Mouse (Mus musculus): ENCODE results near the gene Apbb2.
A peak's percentile ranks its signal among the peaks of the same experiment; 100 is the strongest.

Apbb2 gene

DNA sequence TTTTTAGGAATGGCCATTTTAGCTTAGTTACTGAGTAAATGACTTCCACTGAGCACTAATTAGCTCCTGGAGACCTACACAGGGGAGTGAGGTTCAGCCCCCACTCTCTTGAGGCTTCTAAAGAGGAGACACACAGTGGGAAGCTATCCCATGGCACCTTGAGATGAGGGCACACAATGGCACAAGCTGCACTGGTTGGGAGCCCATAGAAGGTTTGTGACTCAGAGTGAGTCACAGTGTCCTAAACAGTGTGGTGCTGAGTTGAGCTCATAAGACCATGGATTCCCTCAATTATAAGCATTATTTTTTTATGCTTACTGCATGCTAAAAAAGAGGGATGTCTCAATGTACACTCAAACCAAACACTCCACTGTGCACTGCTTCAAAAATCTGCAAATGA lies 247.5 kb downstream of the Apbb2 start:
- DNase-seq, result no peak

DNA sequence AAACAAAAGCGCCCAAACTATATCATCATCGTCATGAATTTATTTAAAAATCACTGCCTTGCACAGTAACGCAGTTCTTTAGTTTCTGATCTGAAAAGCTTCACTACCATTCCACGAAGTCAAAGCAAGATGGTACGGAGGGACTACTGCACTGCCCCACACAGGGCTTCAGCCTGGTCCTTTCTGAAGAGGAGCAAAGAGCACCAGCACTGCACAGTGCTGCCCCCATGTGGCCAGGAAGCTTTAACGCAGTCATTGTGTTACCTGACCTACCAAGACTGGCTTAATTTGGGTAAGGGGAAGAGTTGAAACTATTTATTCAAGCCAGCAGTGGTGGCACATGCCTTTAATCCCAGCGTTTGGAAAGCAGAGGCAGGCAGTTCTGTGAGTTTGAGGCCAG lies 249.6 kb downstream of the Apbb2 start:
- DNase-seq, result no peak

DNA sequence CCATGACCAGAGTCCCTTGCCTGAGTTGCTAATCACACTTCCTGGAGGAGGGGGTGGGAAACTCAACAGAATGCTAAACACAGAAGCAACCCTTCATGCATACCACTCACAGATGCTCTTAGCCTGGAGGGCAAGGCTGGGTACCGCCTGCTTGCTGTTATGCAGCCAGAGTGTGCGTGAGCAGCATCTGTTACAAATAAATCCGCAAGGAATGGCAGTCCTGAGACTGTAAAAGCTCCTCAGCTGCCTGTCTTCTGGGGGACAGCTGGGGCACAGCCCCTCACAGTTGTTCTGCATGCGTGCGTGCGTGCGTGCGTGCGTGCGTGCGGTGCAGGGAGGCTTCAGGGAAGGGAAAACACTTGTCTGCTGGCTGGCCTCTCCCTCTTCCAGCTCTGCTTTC lies 250.9 kb downstream of the Apbb2 start:
- no peak for DNase-seq

DNA sequence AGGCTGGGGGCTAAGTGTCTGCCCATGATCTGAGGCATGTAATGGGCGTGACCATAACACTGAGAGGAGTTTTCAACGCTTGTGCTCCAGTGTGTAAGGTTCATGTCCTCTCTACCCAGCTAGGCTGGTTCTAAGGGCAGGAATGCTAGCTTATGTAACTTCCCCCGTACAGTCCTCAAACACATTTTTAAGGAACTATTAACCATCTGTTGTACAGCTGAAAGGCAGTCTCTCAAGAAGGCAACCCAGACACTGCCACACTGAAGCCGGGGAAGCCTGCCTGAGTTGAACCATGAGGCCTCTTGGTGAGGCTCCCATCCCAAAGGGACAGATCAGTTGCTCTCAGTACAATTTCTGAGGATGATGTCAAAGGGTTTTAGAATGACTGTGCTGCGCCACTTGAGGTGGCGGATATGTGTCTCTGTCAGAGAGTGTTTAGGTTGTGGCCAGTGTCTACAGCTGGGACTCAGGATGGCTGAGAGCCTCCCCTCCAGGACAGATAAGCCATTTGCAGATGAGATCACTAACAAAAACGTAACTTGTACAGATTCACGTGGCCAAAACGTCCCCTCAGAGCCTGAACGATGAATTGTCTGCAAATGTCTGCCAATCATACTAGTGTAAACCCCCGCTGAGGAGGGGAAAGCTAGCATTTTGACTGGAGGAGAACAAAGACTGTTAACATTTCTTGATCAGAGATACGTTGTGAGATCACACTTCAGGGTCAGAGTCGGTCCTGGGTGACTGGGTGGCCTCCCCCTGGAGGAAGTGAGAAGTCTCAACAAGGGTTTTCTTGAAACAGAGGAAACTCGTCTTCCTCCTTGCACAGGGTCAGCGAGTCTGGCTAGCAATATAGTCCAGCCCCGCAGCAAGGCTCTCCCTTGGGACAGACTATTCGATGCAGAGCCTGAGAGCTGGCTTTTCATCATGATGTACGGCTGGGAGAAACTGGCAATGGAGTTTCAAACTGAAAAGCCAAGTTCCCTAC lies 255.0 kb downstream of the Apbb2 start:
- DNase-seq, result no peak

DNA sequence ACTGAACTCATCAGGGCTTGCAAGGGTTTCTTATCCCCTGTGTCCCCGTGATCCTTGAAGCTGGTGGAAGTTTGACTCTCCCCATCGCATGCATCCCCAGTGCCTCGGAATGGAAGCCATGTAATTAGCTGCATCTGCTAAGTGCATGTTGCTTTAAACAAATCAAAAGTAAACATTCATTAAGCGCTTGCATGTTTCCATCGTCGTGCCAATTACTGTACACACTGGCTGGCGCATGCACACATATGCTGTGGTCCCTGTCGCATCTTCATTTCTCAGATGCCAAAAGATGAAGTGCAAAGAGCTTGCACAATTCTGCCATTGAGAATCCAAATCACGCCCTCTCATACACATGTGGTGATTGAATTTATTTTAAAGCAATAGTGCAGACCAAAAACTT lies 257.8 kb downstream of the Apbb2 start:
- DNase-seq, result no peak

DNA sequence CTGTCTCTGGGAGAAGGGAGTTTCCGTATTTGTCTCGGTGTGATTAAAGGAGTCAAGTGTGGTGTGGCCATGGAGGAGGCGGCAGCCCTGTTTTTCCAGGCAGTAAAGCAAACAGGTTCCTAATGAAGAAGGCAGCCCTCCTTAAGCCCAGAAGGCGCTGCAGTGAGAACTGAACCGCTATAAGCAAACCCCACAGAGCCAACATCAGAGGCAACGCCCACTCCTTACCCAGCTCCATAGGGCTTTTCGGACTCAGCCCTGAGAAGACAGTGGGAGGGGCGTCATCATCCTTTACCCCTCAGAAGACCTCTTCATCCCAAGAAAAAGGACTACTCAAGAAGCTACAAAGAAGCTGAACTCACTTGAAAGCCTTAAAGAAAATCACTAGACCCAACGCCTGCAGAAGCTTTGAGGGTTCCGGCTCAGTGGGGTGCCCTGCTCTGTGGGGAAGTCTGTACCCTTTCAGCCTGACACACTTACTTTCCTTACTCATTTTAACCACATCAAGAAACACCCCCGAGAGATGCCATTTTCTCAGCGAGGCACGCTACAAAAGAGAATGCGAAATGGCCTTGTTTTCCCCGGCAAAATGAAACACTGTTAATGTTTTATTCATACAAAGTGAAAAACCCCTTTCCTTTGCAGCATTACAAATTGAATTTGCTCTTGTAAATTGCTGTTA lies 258.7 kb downstream of the Apbb2 start:
- DNase-seq, result no peak

DNA sequence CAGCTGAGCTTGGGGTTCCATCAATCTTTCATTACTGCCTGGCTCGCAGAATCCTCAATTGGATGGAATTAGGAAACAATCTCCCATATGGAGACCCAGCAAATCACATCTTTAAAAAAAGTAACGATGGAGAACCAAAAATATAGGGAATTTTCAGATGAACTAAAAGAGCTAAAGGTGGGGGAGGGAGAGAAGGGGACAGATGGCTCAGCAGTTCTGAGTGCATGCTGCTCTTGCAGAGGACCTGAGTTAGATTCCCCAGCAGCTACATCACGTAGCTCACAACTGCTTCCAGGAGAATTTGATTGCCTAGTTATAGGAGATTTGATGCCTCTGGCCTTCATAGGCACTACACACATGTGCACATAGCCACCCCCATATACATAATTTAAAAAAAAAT lies 263.4 kb downstream of the Apbb2 start:
- no peak for DNase-seq

DNA sequence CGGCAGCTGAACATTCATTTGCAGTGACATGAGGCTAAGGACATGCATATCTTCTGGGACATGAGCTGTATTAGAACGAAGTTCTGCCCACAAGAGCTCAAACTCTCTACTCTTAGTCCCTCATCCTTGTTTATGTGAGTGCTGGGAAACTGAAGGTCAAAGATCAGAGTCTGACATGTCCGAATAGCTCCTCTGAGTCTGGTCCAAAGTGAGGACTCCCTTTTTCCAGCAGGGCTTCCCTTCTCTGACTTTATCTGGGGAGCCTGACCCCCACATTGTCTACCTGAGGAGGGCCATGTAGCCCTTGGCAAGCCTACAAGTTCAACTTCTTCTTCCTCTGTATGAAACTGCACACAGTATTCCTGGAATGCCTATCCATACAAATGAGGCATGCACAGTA lies 264.7 kb downstream of the Apbb2 start:
- no peak for DNase-seq

DNA sequence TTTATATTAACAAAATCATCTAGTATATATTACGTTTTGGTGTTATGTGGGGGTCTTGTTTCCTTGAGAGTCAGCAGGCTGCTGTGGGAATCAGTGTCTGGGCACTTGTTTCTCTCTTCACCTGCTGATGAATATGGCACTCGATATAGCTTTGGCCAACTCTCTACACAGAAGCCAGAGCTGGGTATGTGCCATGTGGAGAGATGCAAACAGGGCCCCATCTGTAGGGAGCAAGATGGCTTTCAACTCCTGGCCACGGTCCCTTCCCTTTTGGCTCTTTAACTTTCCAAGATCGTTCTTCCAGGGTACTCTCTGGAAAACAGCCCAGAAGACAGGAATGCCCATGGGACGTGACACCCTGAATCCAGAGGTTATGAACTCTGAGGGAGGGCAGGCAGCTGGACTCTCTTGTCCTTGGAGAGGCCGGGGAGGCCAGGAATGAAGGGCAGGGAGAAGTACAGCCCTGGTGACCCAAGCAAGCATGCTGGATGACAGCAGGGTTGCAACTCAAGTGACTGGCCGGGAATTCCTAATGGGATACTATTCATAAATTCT lies 266.7 kb downstream of the Apbb2 start:
- DNase-seq, result no peak

DNA sequence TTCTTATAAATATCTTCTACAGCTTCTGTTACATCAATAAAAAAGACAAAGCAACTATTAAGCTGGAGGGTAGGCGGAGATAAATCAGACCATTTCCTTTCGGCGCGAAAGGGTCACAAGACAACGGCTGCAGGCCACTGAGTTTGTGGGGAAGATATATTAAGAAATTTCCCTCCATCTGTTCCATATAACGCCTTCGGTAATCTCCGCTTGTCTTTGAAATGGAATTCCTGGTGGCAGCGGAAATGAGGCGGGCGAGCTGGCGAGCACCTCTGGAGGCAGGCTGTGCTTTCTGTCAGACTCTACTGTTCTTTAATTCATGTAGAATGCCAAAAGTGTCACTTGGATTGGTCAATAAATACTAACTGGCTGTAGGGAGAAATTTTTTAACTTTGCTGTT lies 267.5 kb downstream of the Apbb2 start:
- DNase-seq, result no peak

DNA sequence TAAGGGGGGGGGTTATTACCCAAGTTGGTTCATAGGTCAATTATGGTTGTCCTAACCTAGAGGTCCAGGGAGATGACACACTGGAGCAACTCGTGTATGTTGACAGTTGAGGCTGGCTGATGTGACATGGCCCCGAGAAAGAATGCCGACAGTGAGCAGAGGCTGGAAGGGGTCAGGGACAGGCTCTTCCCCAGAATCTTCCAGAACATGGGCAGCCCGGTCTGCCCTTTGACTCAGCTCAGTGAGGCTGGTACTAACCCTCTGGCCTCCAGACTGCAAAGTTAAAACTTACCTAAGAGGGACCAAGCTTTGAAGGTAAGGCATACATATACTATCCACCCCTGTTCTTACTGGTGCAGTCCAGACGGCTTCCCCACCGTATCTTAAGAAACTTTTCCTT lies 268.0 kb downstream of the Apbb2 start:
- DNase-seq, result no peak

DNA sequence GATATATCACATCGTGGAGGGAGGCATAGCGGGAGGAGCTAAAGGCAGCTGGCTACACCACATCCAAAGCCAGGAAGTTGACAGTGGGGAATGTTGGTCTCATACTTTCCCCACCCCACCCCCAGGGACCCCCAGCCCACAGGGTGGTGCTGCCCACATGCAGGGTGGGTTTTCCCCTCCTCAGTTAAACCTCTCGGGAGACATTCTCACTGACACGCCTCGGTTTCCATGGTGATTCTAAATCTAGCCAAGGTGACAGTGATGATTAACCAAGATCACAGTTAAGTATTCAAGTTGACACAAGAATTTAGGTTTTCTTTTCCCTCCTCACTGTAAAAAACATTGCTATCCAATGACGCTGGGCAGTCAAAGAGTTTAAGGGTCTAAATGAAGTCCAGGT lies 270.2 kb downstream of the Apbb2 start:
- no peak for DNase-seq

DNA sequence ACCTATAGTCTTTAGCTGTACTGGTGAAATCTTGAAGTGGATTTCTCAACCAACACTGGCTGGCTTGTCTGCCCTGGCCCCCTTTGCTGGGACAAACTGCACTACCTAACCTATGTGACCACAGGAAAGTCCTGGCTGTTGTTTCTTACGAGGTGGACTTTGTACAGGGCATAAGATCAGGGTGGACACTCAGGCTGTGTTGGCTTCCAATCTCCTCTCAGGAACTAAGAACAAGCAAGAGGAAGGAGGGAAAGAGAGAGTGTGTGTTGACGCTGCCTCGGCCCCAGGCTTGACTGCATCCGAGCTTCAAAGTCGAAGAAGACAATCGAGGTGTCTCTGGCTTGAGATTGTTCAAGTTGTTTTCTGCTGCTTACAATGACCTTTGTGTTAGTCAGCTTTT lies 271.8 kb downstream of the Apbb2 start:
- DNase-seq, result no peak

DNA sequence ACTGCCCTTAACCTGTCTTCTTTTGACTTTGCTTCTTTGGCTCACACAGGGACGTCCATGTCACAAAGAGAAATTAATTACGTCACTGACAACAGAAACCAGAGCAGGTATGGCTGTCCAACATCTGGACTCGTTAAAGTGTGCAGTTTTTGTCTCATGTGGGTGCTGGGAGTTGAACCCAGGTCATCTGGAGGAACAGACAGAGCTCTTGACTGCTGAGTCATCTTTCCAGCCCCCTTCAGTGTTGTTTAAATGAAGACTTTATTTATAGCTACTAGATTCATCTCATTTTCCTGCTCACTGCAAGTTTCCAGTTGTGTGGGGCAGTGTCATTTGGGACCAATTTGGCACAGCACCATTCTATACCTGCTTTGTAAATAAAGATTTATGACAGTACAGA lies 273.4 kb downstream of the Apbb2 start:
- DNase-seq, result no peak

DNA sequence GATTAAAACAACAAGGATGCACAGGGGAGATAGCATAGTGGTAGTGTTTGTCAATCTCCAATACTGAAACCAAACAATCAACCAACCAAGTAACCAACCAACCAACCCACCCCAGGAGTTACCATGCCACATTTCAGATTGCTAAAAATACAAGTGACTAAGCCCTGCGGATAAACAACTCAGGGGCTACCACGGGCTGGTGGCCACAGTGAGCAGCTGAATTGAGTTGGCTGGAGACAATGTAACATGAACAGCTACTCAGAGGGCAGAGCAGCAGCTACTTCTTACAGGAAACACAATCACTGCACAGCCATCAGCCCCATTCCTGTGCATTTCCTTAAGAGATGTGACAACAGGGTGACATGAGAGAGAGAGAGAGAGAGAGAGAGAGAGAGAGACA lies 274.4 kb downstream of the Apbb2 start:
- DNase-seq, result no peak

DNA sequence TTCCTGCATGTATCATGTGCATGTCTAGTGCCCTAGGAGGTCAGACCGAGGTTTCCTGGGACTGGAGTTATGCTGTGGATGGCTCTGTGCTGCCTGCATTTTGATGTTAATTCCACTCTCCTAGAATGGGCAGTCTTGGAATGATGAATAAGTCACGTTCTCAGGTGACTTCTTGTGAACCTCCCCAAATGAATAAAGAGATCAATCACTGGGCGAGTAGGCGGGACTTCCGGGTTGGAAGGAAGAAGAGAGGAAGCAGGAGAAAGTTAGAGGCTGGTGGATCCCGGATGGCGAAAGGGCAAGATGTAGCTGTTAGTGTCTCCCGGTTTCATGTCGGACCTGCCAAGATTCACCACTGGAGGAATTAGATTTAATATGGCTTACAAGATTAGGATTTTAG lies 276.3 kb downstream of the Apbb2 start:
- no peak for DNase-seq

DNA sequence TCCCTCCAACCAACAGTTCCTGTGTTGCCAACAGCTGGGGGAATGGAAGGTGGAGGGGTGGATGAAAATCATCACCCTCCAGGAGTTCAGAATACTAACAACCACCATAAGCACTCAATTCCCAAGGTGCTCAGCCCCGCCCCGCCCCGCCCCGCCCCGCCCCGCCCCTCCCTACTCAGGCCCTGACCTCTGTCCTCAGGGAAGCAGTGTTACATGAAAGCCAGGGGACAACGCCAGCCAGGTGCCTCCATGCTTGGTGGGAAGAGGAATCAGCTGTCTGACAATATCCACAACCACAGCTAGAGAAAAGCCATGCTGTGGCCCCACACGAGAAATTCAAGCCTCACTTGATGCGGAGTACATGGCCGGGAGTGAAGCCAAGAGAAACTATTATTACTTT lies 276.7 kb downstream of the Apbb2 start:
- no peak for DNase-seq

DNA sequence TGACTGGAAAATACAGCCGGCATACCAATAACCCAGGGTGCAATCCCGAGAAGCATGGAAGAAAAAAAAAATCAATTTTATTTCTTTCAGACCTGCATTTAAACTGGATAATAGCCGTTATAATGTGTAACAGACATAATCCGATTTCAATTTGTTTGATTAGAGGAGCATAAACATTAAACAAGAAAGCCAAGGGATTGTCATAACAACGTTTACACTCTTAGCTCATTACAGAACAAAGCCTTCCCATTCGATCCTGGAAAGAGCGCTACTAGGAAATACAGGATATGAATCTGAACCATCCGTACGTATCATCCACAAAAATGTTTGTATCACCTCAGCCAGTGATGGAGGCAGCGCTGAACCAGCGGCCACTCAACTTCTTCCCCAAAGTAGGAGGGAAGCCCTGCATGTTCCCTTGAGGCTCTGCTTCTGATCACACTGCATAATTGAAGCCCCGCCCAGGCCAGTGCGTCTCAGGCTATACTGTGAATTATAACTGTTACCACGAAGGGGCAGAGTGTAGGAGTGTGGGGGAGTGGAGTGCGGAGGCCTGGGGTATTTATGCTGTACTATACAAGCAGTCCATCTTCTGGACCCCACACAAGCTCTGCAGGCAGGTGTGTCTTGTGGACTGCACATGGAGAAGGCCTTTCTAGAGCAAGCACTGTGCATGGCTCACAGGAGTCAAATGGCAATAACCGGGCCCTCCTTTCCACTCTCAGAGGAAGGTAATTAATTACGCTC lies 278.1 kb downstream of the Apbb2 start:
- DNase-seq, result no peak

DNA sequence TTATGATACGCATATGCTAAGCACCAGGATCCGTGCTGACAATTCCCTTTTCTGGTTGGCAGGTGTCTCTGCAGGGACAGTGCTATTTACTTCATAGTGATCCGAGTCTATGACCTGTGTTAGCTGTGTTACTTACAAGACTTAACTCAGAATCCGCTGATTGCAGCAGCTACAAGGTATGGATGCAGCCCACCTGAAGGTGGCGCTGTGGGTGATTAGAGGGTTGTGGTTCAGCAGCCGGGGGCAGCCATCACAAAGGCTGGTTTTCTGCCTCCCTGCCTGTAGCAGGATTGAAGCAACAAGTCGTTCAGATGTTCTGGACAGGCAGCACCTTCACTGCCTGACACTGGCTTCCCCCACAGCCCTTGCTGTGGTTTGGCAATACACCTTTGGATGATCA lies 280.0 kb downstream of the Apbb2 start:
- DNase-seq, result no peak

DNA sequence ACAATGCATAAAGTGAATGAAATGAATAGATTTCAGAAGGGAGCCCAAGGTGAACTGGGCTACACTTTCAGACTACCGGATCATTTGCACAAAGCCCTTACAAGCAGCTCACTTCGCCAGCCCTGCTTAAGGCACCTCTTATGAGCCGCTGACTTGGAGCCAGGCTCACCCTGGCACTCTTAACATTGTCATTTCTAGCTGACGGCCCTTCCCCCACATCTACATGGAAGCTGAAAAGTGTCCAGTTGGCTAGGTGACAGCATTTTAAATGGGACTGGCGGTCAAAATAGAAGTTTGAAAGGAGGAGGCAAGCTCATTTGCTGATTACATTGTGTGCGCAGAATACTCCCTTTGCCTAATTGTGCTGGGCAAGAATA lies 280.6 kb downstream of the Apbb2 start:
- peak; percentile 56 for DNase-seq

DNA sequence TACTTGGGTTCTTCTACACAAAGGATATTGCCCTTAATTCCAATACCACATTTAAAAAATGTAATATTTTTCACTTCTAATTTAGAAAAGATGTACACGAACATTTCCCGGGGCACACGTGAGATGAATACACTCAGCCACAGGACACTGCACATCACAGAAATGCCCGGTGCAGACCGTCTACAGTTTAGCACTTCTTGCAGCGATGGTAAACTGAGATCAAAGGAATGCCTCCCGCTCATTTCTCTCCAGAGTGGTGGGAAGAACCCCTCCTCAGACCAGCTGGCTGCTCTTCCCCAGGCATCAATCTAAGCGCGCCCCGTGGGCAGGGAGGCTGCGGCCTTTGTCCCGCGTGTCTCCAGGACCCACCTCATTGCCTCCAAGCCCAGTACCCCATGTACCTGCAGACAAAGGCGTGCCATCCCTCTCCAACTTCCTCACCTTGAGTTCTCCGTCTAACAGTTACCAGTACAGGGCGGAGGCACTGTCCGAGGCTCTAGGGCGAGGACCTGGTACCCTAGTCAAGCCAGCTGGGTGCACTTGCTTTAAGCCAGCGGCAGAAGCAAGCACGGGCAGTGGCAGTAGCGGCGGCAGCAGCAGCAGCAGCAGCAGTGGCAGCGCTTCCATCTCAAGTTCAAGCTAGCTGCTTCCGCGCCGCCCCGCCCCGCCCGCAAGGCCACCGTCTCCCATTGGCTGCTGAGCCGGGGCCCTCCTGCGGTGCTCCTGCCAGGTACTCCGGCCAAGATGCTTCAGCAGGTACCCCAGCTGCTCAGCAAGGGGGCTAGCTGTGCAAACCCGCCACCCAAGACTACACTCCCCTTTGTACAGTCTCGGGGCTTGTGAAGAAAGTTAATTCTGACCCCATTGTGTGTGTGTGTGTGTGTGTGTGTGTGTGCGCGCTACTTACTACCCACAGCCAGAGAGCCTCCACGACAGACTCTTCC lies 281.3 kb downstream of the Apbb2 start:
- DNase-seq, result no peak

DNA sequence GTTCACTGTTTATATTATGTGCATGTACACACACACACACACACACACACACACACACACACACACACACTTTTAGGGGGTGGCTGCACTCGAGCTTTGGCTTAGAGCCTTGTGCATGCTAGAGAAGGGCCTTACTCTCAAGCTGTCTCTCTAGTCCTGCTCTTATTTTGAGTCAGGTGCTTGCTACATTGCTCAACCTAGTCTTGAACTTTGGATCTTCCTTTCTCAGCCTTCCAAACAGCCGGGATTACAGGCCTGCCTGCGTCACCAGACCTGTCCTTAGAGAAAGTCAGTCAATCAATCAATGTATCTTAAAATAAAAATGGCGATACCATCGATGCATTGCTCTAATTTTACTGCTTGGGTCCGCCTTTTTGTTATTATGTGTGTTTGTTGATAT lies 287.8 kb downstream of the Apbb2 start:
- no peak for DNase-seq

Measured in layer of hippocampus, adult 9-11 months (tissue).